Mouse (Mus musculus) embryonic facial prominence, embryonic 11.5 days (tissue): ENCODE measurements around the gene 4921539E11Rik. TPM values are rescaled to one million over a fixed set of nuclear protein-coding genes. Genes with fewer than 3 reads are reported as not detected.

ENCODE experiments used
- ATAC-seq: fragments of 200-750 bp; cut with Nextera tagmentation; replicated peaks from 2 replicates; pipeline ENCODE4 v1.8.0; 2017; ENCODE audit warnings: low read depth; ENCODE audit not compliant: insufficient number of reproducible peaks, low FRiP score, low TSS enrichment
- DNase-seq: peaks from one replicate; pipeline ENCODE4 v3.0.0-alpha.2; 2015; ENCODE audit warnings: low spot score
- H3K27ac ChIP-seq: fragments of 300-500 bp; sonication (generic); replicated peaks from 2 replicates; pipeline ENCODE4 v1.5.1; 2014; ENCODE audit warnings: mild to moderate bottlenecking, low read depth, low read length, control low read depth
- H3K27me3 ChIP-seq: fragments of 300-500 bp; sonication (generic); 2 replicates; pipeline ENCODE4 v1.6.1; 2014; ENCODE audit warnings: mild to moderate bottlenecking, low read length, moderate library complexity, mixed read lengths; ENCODE audit not compliant: control insufficient read depth, insufficient read depth
- H3K36me3 ChIP-seq: fragments of 300-500 bp; sonication (generic); replicated peaks from 2 replicates; pipeline ENCODE4 v1.6.1; 2014; ENCODE audit warnings: low read depth, mild to moderate bottlenecking, low read length, moderate library complexity, mixed read lengths; ENCODE audit not compliant: control insufficient read depth, insufficient read depth
- H3K4me1 ChIP-seq: fragments of 300-500 bp; sonication (generic); 2 replicates; pipeline ENCODE4 v1.6.1; 2014; ENCODE audit warnings: low read length, mixed read lengths; ENCODE audit not compliant: control insufficient read depth, insufficient read depth
- H3K4me2 ChIP-seq: fragments of 300-500 bp; sonication (generic); 2 replicates; pipeline ENCODE4 v1.6.1; 2014; ENCODE audit warnings: low read depth, mild to moderate bottlenecking, control low read depth, low read length, moderate library complexity
- H3K4me3 ChIP-seq: fragments of 300-500 bp; sonication (generic); 2 replicates; pipeline ENCODE4 v1.5.1; 2014; ENCODE audit warnings: low read depth, low read length, control low read depth
- H3K9ac ChIP-seq: fragments of 300-500 bp; sonication (generic); replicated peaks from 2 replicates; pipeline ENCODE4 v1.6.1; 2014; ENCODE audit warnings: mild to moderate bottlenecking, control low read depth, low read length
- H3K9me3 ChIP-seq: fragments of 300-500 bp; sonication (generic); replicated peaks from 2 replicates; pipeline ENCODE4 v1.6.1; 2016; ENCODE audit warnings: mild to moderate bottlenecking, low read length, inconsistent platforms, mixed read lengths; ENCODE audit not compliant: control insufficient read depth
- WGBS: fragments of 180-500 bp; shearing (Covaris S2); extraction: QIAGEN DNeasy Blood & Tissue Kit; methylation state at CpG from one replicate; pipeline ENCODE4 v1.1.7; 2014; 5-methylcytosine and 5-hydroxymethylcytosine counted together
- polyA plus RNA-seq: library from polyadenylated mRNA; unstranded; fragments of >200 nt; fragmentation: Nextera tagmentation; extraction: Ambion mirVana; gene quantifications from 2 replicates; pipeline ENCODE4 v1.2.1, GENCODE M21; 2014

4921539E11Rik gene
- polyA plus RNA-seq, 1 experiment from 2014 or later = not detected

GRCm38 (mm10) chr4:103200046-103200445 lies 90.6 kb downstream of the 4921539E11Rik start:
- Histone ChIP-seq H3K4me3 (no peak overlapping the region), H3K4me1 (no peaks in the 10 kb centered on the region), H3K4me2 (no peak overlapping the region), H3K36me3 (no peaks in the 10 kb centered on the region; the same call in 1 of the 2 replicates), H3K9ac (no peak overlapping the region), H3K27ac (no peak overlapping the region), H3K27me3 (no peaks in the 10 kb centered on the region), H3K9me3 (no peaks in the 10 kb centered on the region)
- WGBS = 83% methylated on average over 1 of the region's 1 CpGs
- ATAC-seq = no peak
- no peak for DNase-seq

- Histone ChIP-seq H3K27me3 (no peaks in the 10 kb centered on the region), H3K4me1 (no peaks in the 10 kb centered on the region), H3K9ac (no peak overlapping the region), H3K4me2 (no peak overlapping the region), H3K9me3 (no peaks in the 10 kb centered on the region), H3K36me3 (no peaks in the 10 kb centered on the region; the same call in 1 of the 2 replicates), H3K4me3 (no peak overlapping the region), H3K27ac (no peak overlapping the region)
- ATAC-seq (no peak), DNase-seq (no peak)
- WGBS = 39% methylated on average over 4 of the region's 4 CpGs
These were observed 91.6 kb downstream of the 4921539E11Rik start for GRCm38 (mm10) chr4:103199086-103199485.

GRCm38 (mm10) chr4:103197401-103197800 lies 93.3 kb downstream of the 4921539E11Rik start:
- no peaks in the 10 kb centered on the region for H3K27me3 ChIP-seq
- no peaks in the 10 kb centered on the region for H3K4me1 ChIP-seq
- ATAC-seq (no peak), DNase-seq (no peak)
- 88% methylated on average over 8 of the region's 8 CpGs for WGBS
- H3K4me3 ChIP-seq = no peak overlapping the region
- no peak overlapping the region for H3K4me2 ChIP-seq
- H3K36me3 ChIP-seq = peaks cover 3% of the 10 kb centered on the region
- H3K27ac ChIP-seq = no peak overlapping the region
- no peak overlapping the region for H3K9ac ChIP-seq
- no peaks in the 10 kb centered on the region; the same call in 1 of the 2 replicates for H3K9me3 ChIP-seq

GRCm38 (mm10) chr4:103192421-103192820 lies 98.2 kb downstream of the 4921539E11Rik start:
- DNase-seq = no peak
- no peaks in the 10 kb centered on the region for H3K27me3 ChIP-seq
- H3K4me1 ChIP-seq = no peaks in the 10 kb centered on the region
- H3K27ac ChIP-seq = no peak overlapping the region
- H3K9ac ChIP-seq = no peak overlapping the region
- no peaks in the 10 kb centered on the region; the same call in 1 of the 2 replicates for H3K9me3 ChIP-seq
- H3K36me3 ChIP-seq = peaks cover 3% of the 10 kb centered on the region; the same call in 1 of the 2 replicates
- no peak for ATAC-seq
- WGBS = 82% methylated on average over 2 of the region's 2 CpGs
- no peak overlapping the region for H3K4me3 ChIP-seq
- no peak overlapping the region for H3K4me2 ChIP-seq

GRCm38 (mm10) chr4:103188786-103189640 lies 101.7 kb downstream of the 4921539E11Rik start:
- Histone ChIP-seq H3K27me3 (no peaks in the 10 kb centered on the region), H3K4me1 (no peaks in the 10 kb centered on the region), H3K4me3 (no peak overlapping the region), H3K36me3 (peaks cover 3% of the 10 kb centered on the region; the same call in 1 of the 2 replicates), H3K27ac (no peak overlapping the region), H3K4me2 (no peak overlapping the region), H3K9ac (no peak overlapping the region), H3K9me3 (no peaks in the 10 kb centered on the region; the same call in 1 of the 2 replicates)
- 83% methylated on average over 8 of the region's 8 CpGs for WGBS
- DNase-seq = no peak
- no peak for ATAC-seq

Other genes starting within 250 kb of the 4921539E11Rik start
- 40.5 and 43.5 TPM in 2 replicates for gene Mier1, start 176.5 kb downstream of the 4921539E11Rik start, polyA plus RNA-seq
- 4.5 and 5.6 TPM in 2 replicates for gene Wdr78, start 176.3 kb downstream of the 4921539E11Rik start, polyA plus RNA-seq
- 12.5 and 12.6 TPM in 2 replicates for gene Slc35d1, start 75.7 kb downstream of the 4921539E11Rik start, polyA plus RNA-seq
- 18.8 and 18.9 TPM in 2 replicates for gene Oma1, start 22.9 kb upstream of the 4921539E11Rik start, polyA plus RNA-seq